Mouse (Mus musculus): ENCODE measurements around the gene Cers6.

DNA sequence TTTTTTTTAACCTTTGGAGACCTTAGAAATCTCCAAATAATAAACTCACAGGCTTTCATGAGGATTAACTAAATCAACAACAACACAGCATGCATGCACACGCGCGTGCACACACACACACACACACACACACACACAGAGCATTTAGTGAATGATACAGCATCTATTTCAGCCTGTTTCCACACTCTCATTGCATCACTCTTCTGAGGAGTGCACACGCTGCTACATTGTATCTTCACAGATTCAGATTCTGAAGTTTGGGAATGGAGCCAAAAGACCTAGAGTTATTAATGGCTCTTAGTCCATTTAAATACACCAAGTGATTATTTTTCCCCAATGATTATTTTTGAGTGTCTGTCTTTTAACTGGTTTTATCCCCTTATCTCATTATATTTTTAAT lies 75.5 kb downstream of the Cers6 start:
- TF ChIP-seq POLR2A (IDR thresholded peaks at IDR 0.05; ENCODE audit: extremely low read depth, insufficient read depth, low read length) = no peak
- TF ChIP-seq CTCF (IDR thresholded peaks at IDR 0.05; ENCODE audit: low read depth, low read length) = no peak

Data from liver, adult 2 months (tissue).